Mouse (Mus musculus): Measurements from ENCODE around the gene Spsb2. TPM values are rescaled to one million over a fixed set of nuclear protein-coding genes. Genes with fewer than 3 reads are reported as not detected.
"Not testable (repeated sequence)": the region's sequence is repeated elsewhere in the genome, so short reads cannot be mapped to it uniquely, and the experiment has no call there.

Gene Spsb2
- total RNA-seq, 2 experiments from 2014 or later: 3.1 TPM

DNA sequence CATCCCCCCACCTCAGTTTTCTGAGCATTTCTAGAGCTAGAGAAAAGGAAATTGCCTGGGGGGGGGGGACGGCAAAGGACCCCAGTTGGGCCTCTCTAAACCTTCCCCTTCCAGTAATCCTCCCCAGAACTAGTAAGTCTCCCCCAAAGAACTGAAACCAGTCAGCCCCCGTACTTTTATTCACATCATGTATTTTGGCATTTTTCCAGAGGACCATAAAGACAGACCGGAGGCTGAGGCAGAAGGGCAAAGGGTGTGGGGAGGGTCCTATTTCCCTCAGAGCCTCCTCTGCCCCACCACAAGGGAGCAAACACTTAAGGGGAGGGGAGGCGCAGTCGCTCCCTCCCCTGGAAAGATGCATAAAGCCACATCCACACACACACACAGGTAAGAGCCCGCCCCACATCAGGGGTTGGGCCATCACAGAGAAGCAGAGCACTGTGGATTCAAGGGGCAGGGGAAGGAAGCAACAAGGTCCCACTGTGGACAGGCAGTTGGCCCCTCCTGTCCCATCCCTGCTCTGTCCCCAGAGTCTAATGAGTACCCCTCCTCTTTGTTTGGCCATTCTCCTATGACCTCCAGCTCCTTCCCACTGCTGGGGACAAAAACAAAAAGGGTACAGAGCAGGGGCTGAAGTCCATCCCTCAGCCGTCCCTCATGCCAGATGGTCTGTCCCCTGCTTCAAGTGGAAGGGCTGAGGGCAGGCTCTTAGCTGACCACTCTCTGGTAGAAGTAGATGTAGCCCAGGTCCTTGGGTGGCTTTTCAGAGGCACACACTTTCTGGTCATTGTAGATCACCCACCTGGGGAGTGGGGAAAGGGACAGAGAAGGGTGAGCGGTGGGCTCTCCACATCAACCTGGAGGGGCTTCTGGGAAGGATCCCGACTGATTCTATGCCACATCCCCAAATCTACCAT lies 6.7 kb downstream of the Spsb2 start:
- no peak for DNase-seq
- intact Hi-C loops (cut with DNase I): loop anchor here (1.0 kb wide), 1 partner anchor 13 kb away; no protein-coding TSS in a partner anchor

- intact Hi-C loops (cut with DNase I): no loop called here
- DNase-seq: no peak
These were observed 8.2 kb downstream of the Spsb2 start for GRCm38 (mm10) chr6:124816611-124817010.

DNA sequence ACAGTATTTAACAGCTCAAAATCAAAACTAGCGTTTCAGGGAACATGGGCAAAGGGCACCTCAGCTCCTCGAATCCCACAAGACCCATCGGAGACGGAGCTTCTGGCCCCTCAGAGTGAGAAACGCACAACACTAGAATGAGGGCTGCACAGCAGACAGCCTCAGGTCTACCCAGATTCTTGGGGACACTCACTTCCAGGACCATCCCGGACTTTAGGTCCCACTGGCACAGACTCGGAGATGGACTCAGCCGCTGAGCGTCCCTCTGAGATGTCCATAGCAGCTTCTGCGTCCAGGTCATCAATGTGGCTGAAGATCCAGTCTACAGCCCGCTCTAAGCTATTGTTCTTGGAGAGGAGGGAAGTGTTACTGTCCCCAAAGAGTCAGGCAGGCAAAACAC lies 8.7 kb downstream of the Spsb2 start:
- DNase-seq: no peak
- intact Hi-C loops (cut with DNase I): no loop called here

DNA sequence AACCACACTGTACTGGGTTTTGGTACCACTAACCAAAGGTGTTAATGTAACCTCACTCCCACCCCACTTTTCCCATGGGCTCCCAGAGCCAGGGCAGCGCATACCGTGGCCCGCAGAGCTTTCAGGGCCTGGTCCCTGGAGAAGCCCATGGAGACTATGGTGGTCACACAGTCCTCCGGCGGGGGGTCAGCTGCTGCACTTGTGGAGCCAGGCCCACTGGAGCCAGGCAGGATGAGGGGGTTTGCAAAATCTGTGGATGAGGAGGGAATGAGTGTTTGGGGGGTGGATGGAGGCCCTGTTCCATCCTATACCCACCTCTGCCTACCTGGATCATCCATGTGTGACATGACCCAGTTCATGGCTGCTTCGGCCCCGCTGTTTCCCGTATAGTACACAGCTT lies 9.1 kb downstream of the Spsb2 start:
- no peak for DNase-seq
- intact Hi-C loops (cut with DNase I): no loop called here

DNA sequence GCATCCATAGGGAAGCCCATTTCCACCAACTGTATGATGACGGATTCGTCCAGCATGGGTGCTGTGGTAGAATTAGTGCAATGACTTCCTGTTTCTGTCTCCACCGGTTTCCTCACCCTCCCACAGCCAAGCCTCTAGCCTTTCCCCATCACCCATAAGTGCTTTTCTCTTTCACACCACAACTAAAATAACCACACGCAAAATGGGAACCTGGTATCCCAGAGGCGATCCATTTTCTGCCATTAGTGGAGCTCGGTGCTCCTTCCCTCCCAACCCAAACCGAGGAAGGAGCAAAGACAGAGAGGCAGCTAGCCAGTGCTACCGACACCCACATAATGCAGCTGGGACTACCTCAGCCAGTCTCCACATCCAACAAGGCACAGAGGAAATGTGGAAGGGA lies 9.5 kb downstream of the Spsb2 start:
- no peak for DNase-seq
- intact Hi-C loops (cut with DNase I): no loop called here

- DNase-seq: no peak
- intact Hi-C loops (cut with DNase I): no loop called here
These were observed 12.4 kb downstream of the Spsb2 start for GRCm38 (mm10) chr6:124820891-124821290.

DNA sequence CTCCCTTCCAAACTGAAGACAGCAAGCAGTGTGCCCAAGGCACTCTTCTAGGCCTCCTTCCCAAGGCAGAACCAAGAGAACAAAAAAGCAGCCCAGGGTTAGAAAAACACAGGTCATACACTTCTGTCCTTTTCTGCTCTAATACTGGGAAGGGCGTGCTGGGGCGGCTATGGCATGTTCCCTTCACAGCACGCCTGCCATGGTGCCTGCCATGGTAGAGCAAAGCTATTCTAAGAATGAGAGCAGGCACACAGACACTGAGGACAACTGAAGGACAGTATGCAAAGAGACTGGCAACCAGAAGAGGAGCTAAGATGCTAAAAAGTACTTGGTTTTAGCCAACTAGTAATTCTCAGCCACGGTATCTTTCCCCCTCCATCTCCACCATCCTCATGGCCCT lies 13.6 kb downstream of the Spsb2 start:
- no peak for DNase-seq
- intact Hi-C loops (cut with DNase I): no loop called here

- intact Hi-C loops (cut with DNase I): loop anchor here (1.0 kb wide), 1 partner anchor 14 kb away; the partner anchor contains the start of gene Tpi1
- peak; percentile 43 to 51 for DNase-seq
These were observed 19.7 kb downstream of the Spsb2 start for GRCm38 (mm10) chr6:124828101-124828592.

DNA sequence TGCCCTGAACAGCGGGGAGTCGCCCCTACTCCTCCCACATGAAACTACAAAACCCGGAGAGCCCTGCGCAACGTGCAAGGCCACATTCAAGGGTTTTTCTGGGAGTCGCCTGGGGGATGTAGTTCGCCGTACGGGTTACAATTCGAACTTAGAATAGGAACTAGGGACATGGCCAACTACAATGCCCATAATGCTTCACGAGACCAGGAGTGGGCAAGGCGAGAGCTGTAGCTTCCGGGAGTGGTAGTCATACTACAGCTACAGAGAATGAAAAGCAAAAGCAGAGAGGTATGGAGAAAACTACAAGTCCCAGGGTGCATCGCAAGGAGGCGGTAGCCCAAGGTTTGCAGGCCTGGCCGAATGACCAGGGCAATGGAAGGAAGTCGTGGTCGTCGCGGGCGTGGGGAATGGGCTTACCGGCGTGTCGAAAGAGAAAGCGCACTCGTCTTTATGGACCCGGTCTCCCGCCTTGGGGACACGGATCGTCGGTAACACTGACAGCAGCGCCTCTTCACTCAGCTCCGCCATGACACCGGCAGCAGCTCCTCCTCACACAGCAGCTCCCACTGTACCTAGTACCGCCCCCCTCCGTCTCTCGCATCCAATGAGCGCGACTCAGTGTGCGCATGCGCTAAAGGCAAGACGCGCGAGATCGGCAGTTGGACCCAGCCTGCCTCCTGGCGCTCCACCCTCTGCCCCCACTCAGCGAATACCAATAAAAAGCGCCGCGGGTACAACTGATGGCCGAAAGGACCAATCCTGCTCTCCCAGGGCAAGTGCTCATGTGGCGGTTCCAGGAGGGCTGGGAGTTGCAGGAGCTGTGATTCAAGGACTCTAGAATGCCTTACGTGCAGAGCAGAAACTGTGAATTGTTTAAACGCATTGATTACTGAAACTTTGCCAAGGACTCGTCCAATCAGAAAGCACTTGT lies 20.7 kb downstream of the Spsb2 start, which contains the start of the genes Usp5 and Cdca3:
TSS of gene Usp5 (minus strand) at position 617 of the 931 bp plus-strand sequence.
TSS of gene Cdca3 (plus strand) at position 680 of the 931 bp plus-strand sequence.
- DNase-seq: peak; percentile 99
- intact Hi-C loops (cut with DNase I): loop anchor here (1.0 kb wide), 1 partner anchor 15 kb away; the partner anchor contains the start of gene Tpi1

DNA sequence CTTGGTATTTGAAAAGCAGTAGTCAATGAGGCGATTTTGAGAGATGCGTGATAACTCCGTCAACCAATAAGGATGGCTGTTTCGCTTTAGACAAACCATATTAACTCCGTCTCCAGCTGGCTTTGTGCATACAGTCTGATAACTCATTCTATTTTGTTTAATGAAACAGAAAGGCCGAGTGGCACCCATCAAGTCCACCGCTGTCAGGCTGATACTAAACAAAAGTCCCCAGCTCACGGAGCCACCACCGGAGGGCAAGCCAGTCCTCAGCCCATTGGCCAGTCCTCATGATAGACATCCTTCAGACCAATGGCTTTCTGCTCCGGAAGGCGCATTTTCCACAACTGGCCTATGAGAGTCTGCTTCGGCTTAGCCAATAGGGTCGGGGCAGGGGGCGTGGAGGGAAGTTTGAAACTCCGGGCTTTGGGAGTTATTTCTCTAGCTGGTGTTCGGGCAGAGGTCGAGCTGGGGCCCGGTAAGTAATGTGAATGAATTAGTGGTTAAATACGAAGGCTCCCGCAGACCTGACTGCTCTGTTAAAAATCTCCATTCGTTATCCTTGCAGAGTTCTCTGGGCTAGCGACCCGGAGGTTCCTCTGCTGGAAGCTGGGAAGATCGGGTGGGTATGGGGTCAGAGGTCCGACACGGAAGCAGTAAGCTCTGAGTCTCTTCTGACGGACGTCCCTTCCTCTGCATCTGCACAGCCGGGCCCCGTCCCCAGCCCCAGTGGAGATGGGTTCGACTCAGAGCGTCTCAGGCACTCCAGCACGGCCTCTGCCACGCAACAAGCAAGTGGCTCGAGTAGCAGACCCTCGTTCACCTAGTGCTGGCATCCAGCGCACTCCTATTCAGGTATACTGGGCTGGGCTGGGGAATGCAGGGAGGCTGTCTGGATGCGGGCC lies 21.6 kb downstream of the Spsb2 start:
- DNase-seq: peak; percentile 96 to 97
- intact Hi-C loops (cut with DNase I): no loop called here

DNA sequence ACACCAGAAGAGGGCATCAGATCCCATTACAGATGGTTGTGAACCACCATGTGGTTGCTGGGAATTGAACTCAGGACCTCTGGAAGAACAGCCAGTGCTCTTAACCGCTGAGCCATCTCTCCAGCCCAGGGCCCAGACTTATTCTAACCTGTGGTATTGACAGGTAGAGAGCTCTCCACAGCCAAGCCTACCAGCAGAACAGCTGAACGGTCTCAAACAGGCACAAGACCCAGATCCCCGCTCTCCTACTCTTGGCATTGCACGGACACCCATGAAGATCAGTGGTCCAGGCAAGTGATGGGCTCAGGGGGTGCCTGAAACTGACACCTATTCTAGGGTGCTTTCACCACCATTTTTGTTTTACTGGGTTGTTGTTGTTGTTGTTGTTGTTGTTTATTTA lies 22.7 kb downstream of the Spsb2 start:
- DNase-seq; intact Hi-C loops (cut with DNase I): not testable (repeated sequence)

DNA sequence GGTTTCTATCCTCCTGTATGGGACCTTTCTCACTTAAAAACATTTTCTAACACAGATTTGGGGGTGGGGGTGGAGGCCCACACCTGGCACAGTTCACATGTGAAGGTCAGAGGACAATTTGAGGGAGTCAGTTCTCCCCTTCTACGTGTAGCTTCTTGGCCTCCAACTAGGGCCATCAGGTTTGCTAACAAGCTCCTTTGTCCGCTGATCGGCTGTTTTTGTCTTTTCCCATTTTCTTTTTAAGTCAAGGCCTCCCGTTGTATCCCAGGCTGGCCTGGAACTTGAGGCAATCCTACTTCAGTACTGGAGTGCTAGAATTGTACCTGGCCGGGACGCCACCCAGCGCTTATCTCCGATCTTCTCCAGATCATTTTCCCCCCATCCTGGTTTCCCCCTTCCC lies 23.2 kb downstream of the Spsb2 start:
- intact Hi-C loops (cut with DNase I): no loop called here

DNA sequence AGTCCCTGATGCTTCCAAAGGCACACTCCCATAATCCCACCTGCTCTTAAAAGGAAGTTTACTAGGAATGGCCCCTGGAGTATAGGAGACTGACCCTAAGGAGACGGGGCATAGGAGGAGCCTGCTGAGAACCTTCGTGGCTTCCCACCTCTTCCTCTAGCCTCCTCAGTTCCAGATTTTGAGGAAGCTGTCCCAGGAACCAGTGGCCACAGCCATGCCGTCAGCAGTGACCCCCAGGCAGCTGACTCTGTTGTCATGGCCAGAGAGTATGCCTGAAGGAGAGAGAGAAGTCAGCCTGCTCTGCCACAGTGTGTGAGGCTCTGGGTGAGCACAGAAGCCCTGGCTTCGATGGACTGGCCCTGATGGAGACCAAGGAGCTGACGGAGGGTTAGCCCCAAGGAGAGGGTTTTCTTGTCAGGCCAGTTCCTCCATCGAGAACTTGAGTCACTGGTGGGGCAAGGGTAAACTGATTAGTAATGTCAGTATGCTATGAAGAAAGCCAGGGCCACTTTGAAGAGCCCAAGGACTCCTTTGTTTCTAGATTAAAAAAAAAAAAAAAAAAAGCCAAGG lies 26.1 kb downstream of the Spsb2 start:
- no peak for DNase-seq
- intact Hi-C loops (cut with DNase I): no loop called here

More for the DNA sequence above, 23.2 kb downstream of the Spsb2 start:
- no peak for DNase-seq

- DNase-seq: no peak
- intact Hi-C loops (cut with DNase I): no loop called here
These were observed 27.1 kb downstream of the Spsb2 start for GRCm38 (mm10) chr6:124835531-124835930.

DNA sequence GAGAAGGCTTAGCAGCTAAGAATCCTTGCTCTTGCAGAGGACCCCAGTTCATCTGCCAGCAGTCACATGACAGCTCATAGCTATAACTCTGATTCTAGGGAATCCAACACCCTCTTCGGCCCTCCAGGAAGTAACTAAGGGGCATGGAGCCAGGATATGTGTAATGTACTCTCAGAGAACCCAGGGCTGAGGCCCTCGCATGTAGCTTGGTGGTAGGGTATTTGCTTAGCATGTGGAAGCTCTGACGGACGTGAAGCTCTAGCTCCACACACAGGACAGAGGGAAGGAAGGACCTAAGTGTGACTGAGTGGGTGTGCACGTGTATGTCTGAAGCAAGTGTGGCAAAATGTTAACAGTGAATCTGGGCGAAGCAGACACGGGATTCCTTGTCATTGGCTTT lies 27.9 kb downstream of the Spsb2 start:
- DNase-seq: no peak
- intact Hi-C loops (cut with DNase I): no loop called here

GRCm38 (mm10) chr6:124839805-124840204 lies 31.3 kb downstream of the Spsb2 start:
- intact Hi-C loops (cut with DNase I): no loop called here
- DNase-seq: peak; percentile 62 to 63

- intact Hi-C loops (cut with DNase I): no loop called here
- DNase-seq: peak; percentile 52 to 65
These were observed 32.0 kb downstream of the Spsb2 start, which contains the start of gene Gnb3 for GRCm38 (mm10) chr6:124840241-124841167. Gene Gnb3, minus strand, starts transcription at chr6:124840275.

DNA sequence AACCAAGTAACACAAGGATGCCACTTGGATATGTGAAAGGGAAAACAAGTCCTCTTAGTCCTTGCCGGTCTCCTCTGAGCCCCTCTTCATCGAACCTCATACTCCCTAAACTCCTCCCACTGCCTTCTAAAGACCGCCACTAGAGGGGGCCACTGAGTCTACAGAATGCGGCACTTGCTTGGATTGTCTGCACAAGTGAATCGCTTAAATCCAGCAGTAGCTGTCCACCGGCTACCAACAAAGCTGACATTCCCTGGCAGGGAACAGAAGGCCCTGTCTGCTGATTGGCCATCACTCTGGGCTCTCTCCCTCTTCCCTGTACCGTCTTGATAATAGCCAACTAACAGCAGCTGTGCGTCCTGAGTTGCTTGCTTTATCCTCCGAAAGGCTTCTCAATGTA lies 38.8 kb downstream of the Spsb2 start:
- intact Hi-C loops (cut with DNase I): loop anchor here (1.0 kb wide), 1 partner anchor 235 kb away; no protein-coding TSS in a partner anchor
- DNase-seq: peak; percentile 94 to 97
